Comparison of ENCODE assay signal across 9 mouse cellular contexts in the genomic region with DNA sequence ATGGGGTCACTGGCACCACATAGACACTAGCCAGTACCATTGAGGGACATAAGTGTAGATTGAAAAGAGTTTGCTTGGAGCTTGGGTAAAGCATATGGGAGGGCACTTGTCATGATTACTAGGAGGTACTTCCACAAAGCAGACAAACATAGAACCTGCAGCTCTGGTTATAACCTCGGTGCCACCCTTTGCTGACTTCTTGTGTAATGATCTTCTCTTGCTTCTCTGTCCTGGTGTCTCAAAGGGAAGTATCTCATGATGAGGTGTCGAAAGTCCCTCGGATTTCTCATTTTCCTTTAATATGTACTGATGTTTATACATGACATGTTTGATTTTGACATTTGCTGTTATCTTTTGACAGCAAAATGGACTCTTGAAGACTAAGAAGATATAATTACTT.
"Had no signal": no experiment of that assay in that cellular context is flagged by ENCODE, and none has a peak within 500 bp of the region (broad histone marks: within the 10 kb centered on the region; RNA-seq: fewer than 3 reads in every experiment).

No protein-coding gene starts in this region.

- DNase-seq: lung, adult 18-20 months; midbrain, embryonic 14.5 days; right cerebral cortex, postnatal 14 days; thymus, adult 2 months; thymus, postnatal 25 days; thymus, postnatal 4 days had no signal

- ATAC-seq: liver, embryonic 12.5 days; lung, postnatal 0 days; midbrain, embryonic 16.5 days had no signal
